Mouse (Mus musculus) neural tube, embryonic 14.5 days (tissue): ENCODE results near the gene Gm49387. TPM values are rescaled to one million over a fixed set of nuclear protein-coding genes. Genes with fewer than 3 reads are reported as not detected.

Experiments used
- ATAC-seq: fragments of 200-750 bp; cut with Nextera tagmentation; 2 replicates; pipeline ENCODE4 v1.8.0; 2017; ENCODE audit warnings: low read depth, mild to moderate bottlenecking, moderate TSS enrichment, moderate library complexity
- H3K27ac ChIP-seq: fragments of 300-500 bp; sonication (generic); 2 replicates; pipeline ENCODE4 v1.5.1; 2014; ENCODE audit warnings: low read depth, mild to moderate bottlenecking, control low read depth, low read length, moderate library complexity, mixed read lengths
- H3K27me3 ChIP-seq: fragments of 300-500 bp; sonication (generic); 2 replicates; pipeline ENCODE4 v1.6.1; 2014; ENCODE audit warnings: low read length; ENCODE audit not compliant: control insufficient read depth, insufficient read depth
- H3K36me3 ChIP-seq: fragments of 300-500 bp; sonication (generic); 2 replicates; pipeline ENCODE4 v1.6.1; 2014; ENCODE audit warnings: low read length, mixed read lengths; ENCODE audit not compliant: control insufficient read depth, insufficient read depth
- H3K4me1 ChIP-seq: fragments of 300-500 bp; sonication (generic); 2 replicates; pipeline ENCODE4 v1.6.1; 2014; ENCODE audit warnings: low read length; ENCODE audit not compliant: control insufficient read depth, insufficient read depth
- H3K4me2 ChIP-seq: fragments of 300-500 bp; sonication (generic); 2 replicates; pipeline ENCODE4 v1.6.1; 2014; ENCODE audit warnings: mild to moderate bottlenecking, low read depth, low read length, control low read depth
- H3K4me3 ChIP-seq: fragments of 300-500 bp; sonication (generic); 2 replicates; pipeline ENCODE4 v1.5.1; 2014; ENCODE audit warnings: low read depth, low read length, control low read depth, mixed read lengths
- H3K9ac ChIP-seq: fragments of 300-500 bp; sonication (generic); replicated peaks from 2 replicates; pipeline ENCODE4 v1.6.1; 2014; ENCODE audit warnings: low read depth, mild to moderate bottlenecking, control low read depth, low read length, mixed read lengths
- H3K9me3 ChIP-seq: fragments of 300-500 bp; sonication (generic); 2 replicates; pipeline ENCODE4 v1.6.1; 2016; ENCODE audit warnings: low read length; ENCODE audit not compliant: control insufficient read depth
- WGBS: fragments of 180-500 bp; shearing (Covaris S2); extraction: QIAGEN DNeasy Blood & Tissue Kit; methylation state at CpG from one replicate; pipeline ENCODE4 v1.1.7; 2014; 5-methylcytosine and 5-hydroxymethylcytosine counted together
- polyA plus RNA-seq: library from polyadenylated mRNA; unstranded; fragments of >200 nt; fragmentation: Nextera tagmentation; extraction: Ambion mirVana; gene quantifications from 2 replicates; pipeline ENCODE4 v1.2.1, GENCODE M21; 2014

Gm49387 gene
- polyA plus RNA-seq, 1 experiment from 2014 or later = not detected

DNA sequence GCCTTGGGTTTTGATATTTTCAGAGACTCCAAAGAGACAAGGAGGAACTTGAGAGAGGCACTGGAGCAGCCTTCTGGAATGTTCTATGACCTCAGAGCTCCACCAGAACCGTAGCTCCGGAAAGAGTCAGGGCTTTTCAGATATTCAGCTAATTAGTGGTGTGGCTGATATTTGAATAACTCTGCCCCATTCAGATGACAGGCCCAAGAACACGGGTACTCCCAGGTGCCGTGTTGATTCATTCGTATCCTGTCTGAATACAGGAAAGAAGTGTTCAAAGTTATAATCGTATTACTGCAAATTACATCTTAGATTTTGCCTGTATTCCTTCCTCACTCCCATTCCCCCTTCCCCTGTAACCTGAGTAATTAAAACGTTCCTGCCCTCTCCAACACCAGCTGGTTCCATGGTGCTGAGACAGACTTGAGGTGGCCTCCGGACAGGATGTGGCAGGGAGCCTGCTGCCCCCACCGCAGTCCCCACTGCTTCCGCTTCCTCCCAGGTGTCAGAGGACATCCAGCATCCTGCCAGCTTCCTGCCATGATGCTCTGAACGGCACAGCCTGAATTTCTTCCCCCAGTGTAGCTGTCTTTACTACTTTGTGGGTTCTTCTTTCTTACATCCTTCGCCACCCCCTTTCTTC lies 109.1 kb downstream of the Gm49387 start:
- no peaks in the 10 kb centered on the region for H3K36me3 ChIP-seq
- no peak overlapping the region for H3K9ac ChIP-seq
- H3K9me3 ChIP-seq = no peaks in the 10 kb centered on the region
- H3K4me3 ChIP-seq = no peak overlapping the region
- no peak for ATAC-seq
- no peak overlapping the region for H3K27ac ChIP-seq
- H3K4me1 ChIP-seq = no peaks in the 10 kb centered on the region
- 79% methylated on average over 12 of the region's 12 CpGs for WGBS
- no peak overlapping the region for H3K4me2 ChIP-seq
- H3K27me3 ChIP-seq = no peaks in the 10 kb centered on the region

GRCm38 (mm10) chr14:31530847-31531246 lies 109.8 kb downstream of the Gm49387 start:
- Histone ChIP-seq H3K4me2 (no peak overlapping the region), H3K4me1 (no peaks in the 10 kb centered on the region), H3K27ac (no peak overlapping the region), H3K9ac (no peak overlapping the region), H3K36me3 (no peaks in the 10 kb centered on the region), H3K27me3 (no peaks in the 10 kb centered on the region), H3K4me3 (no peak overlapping the region), H3K9me3 (no peaks in the 10 kb centered on the region)
- no peak for ATAC-seq
- WGBS = 93% methylated on average over 4 of the region's 4 CpGs

GRCm38 (mm10) chr14:31525040-31525810 lies 115.5 kb downstream of the Gm49387 start:
- WGBS = 76% methylated on average over 7 of the region's 7 CpGs
- Histone ChIP-seq H3K4me3 (no peak overlapping the region), H3K27ac (no peak overlapping the region), H3K27me3 (no peaks in the 10 kb centered on the region), H3K4me1 (no peaks in the 10 kb centered on the region), H3K4me2 (no peak overlapping the region), H3K9me3 (no peaks in the 10 kb centered on the region), H3K9ac (no peak overlapping the region), H3K36me3 (no peaks in the 10 kb centered on the region)
- ATAC-seq = no peak

GRCm38 (mm10) chr14:31521318-31521717 lies 119.4 kb downstream of the Gm49387 start:
- no peaks in the 10 kb centered on the region for H3K36me3 ChIP-seq
- H3K9ac ChIP-seq = no peak overlapping the region
- H3K4me1 ChIP-seq = no peaks in the 10 kb centered on the region
- no peak overlapping the region for H3K4me2 ChIP-seq
- no peak overlapping the region for H3K27ac ChIP-seq
- 80% methylated on average over 2 of the region's 2 CpGs for WGBS
- no peaks in the 10 kb centered on the region for H3K27me3 ChIP-seq
- H3K9me3 ChIP-seq = no peaks in the 10 kb centered on the region
- no peak for ATAC-seq
- H3K4me3 ChIP-seq = no peak overlapping the region

DNA sequence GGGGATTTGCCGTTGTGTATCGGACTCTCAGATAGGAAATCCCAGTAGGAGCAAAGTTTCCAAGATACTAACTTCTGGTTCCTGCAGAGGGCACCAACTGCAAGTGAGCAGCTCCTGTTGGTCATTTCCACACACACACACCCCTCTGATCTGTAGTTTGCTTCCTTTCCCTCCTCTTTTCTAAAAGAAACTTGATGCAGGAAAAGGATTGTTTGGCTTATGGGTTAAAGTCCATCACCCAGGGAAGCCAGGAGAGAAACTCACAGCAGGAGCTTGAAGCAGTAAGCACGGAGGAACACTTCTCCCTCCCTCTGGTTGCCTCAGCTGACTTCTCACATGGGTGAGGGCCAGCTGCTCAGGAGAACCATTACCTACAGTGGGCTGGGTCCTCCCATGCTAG lies 121.5 kb downstream of the Gm49387 start:
- Histone ChIP-seq H3K36me3 (no peaks in the 10 kb centered on the region), H3K4me3 (no peak overlapping the region), H3K4me2 (no peak overlapping the region), H3K4me1 (no peaks in the 10 kb centered on the region), H3K27me3 (no peaks in the 10 kb centered on the region), H3K27ac (no peak overlapping the region), H3K9me3 (no peaks in the 10 kb centered on the region), H3K9ac (no peak overlapping the region)
- ATAC-seq = no peak
- 60% methylated on average over 3 of the region's 3 CpGs for WGBS

- H3K9ac ChIP-seq = no peak overlapping the region
- no peaks in the 10 kb centered on the region for H3K36me3 ChIP-seq
- no peaks in the 10 kb centered on the region for H3K27me3 ChIP-seq
- no peaks in the 10 kb centered on the region for H3K9me3 ChIP-seq
- H3K27ac ChIP-seq = no peak overlapping the region
- ATAC-seq = no peak
- H3K4me2 ChIP-seq = no peak overlapping the region
- no peaks in the 10 kb centered on the region for H3K4me1 ChIP-seq
- WGBS = 92% methylated on average over 2 of the region's 2 CpGs
- no peak overlapping the region for H3K4me3 ChIP-seq
These were observed 124.8 kb downstream of the Gm49387 start for GRCm38 (mm10) chr14:31515895-31516294.

- H3K9me3 ChIP-seq = no peaks in the 10 kb centered on the region
- no peaks in the 10 kb centered on the region for H3K4me1 ChIP-seq
- no peak overlapping the region for H3K27ac ChIP-seq
- peaks cover 28% of the 10 kb centered on the region for H3K36me3 ChIP-seq
- no peak overlapping the region for H3K4me2 ChIP-seq
- no peak overlapping the region for H3K9ac ChIP-seq
- no peak overlapping the region for H3K4me3 ChIP-seq
- no peaks in the 10 kb centered on the region for H3K27me3 ChIP-seq
- ATAC-seq = no peak
- 92% methylated on average over 3 of the region's 3 CpGs for WGBS
These were observed 130.4 kb downstream of the Gm49387 start for GRCm38 (mm10) chr14:31510322-31510721.

DNA sequence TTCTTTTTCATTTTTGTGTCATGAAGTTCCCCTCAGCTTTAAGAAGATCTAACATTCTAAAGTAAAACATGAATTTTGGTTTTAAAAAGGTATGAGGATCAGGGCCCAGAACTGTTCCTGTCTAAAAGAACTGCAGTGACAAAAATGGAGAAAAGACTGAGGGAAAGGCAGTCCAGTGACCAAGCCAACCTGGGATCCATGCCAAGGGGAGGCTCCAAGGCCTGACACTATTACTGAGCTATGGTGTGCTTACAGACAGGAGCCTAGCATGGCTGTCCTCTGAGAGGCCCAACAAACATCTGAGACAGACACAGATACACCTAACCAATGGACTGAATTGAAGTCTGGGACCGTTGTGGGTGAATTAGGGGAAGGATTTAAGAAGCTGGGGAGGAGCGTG lies 130.8 kb downstream of the Gm49387 start:
- no peak for ATAC-seq
- Histone ChIP-seq H3K9ac (no peak overlapping the region), H3K27me3 (no peaks in the 10 kb centered on the region), H3K4me2 (no peak overlapping the region), H3K36me3 (peaks cover 32% of the 10 kb centered on the region), H3K27ac (no peak overlapping the region), H3K4me3 (no peak overlapping the region), H3K9me3 (no peaks in the 10 kb centered on the region), H3K4me1 (no peaks in the 10 kb centered on the region)
- WGBS = 96% methylated on average over 2 of the region's 2 CpGs

DNA sequence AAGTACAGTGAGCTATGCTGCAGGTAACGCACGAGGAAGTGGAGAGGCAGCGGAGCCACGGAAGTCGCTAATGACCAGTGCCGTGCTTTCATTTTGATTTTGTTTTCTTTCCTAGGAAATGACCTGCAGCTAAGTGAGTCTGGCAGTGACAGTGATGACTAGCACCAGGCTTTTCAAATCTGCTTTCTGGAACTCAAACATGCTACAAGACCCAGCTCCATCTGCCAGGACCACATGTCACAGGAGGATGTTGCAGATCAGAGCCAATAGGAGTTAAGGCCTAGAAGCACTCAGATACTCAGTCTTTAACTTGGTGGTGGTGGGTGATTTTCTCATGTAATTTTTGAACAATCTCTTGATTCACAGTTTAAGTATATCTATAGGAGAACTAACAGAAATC lies 134.2 kb downstream of the Gm49387 start:
- 94% methylated on average over 6 of the region's 6 CpGs for WGBS
- no peak for ATAC-seq
- Histone ChIP-seq H3K4me2 (no peak overlapping the region), H3K27me3 (no peaks in the 10 kb centered on the region), H3K4me3 (no peak overlapping the region), H3K4me1 (no peaks in the 10 kb centered on the region), H3K27ac (no peak overlapping the region), H3K36me3 (peaks cover 58% of the 10 kb centered on the region), H3K9me3 (no peaks in the 10 kb centered on the region), H3K9ac (no peak overlapping the region)
